Mouse (Mus musculus) midbrain, embryonic 11.5 days (tissue): ENCODE measurements at regions not wholly inside any gene's neighbourhood (a gene's known extent, or its start where the extent isn't known, plus 50 kb on each side); places are given as distances from the start of the nearest gene placed in this dataset.

ENCODE experiments used
- ATAC-seq: fragments of 200-750 bp; cut with Nextera tagmentation; 2 replicates; pipeline ENCODE4 v1.8.0; 2017; ENCODE audit warnings: moderate TSS enrichment, moderate library complexity; ENCODE audit not compliant: low FRiP score
- DNase-seq: peaks from one replicate; pipeline ENCODE4 v3.0.0; 2015; ENCODE audit warnings: low spot score; ENCODE audit errors: missing footprints
- H3K27ac ChIP-seq: fragments of 300-500 bp; sonication (generic); 2 replicates; pipeline ENCODE4 v1.5.1; 2014; ENCODE audit warnings: low read depth, low read length
- H3K27me3 ChIP-seq: fragments of 300-500 bp; sonication (generic); 2 replicates; pipeline ENCODE4 v1.6.1; 2014; ENCODE audit warnings: mild to moderate bottlenecking, low read length, moderate library complexity, mixed read lengths; ENCODE audit not compliant: control insufficient read depth, insufficient read depth
- H3K36me3 ChIP-seq: fragments of 300-500 bp; sonication (generic); 2 replicates; pipeline ENCODE4 v1.6.1; 2014; ENCODE audit warnings: mild to moderate bottlenecking, low read length, moderate library complexity, mixed read lengths; ENCODE audit not compliant: control insufficient read depth, insufficient read depth
- H3K4me1 ChIP-seq: fragments of 300-500 bp; sonication (generic); 2 replicates; pipeline ENCODE4 v1.6.1; 2014; ENCODE audit warnings: low read length; ENCODE audit not compliant: control insufficient read depth, insufficient read depth
- H3K4me2 ChIP-seq: fragments of 300-500 bp; sonication (generic); 2 replicates; pipeline ENCODE4 v1.6.1; 2014; ENCODE audit warnings: mild to moderate bottlenecking, moderate library complexity
- H3K4me3 ChIP-seq: fragments of 300-500 bp; sonication (generic); 2 replicates; pipeline ENCODE4 v1.5.1; 2014; ENCODE audit warnings: low read depth, low read length
- H3K9ac ChIP-seq: fragments of 300-500 bp; sonication (generic); 2 replicates; pipeline ENCODE4 v1.6.1; 2014; ENCODE audit warnings: low read length
- H3K9me3 ChIP-seq: fragments of 300-500 bp; sonication (generic); 2 replicates; pipeline ENCODE4 v1.6.1; 2016; ENCODE audit warnings: low read length; ENCODE audit not compliant: control insufficient read depth
- WGBS: fragments of 180-500 bp; shearing (Covaris S2); extraction: QIAGEN DNeasy Blood & Tissue Kit; methylation state at CpG from one replicate; pipeline ENCODE4 v1.1.7; 2014; 5-methylcytosine and 5-hydroxymethylcytosine counted together

DNA sequence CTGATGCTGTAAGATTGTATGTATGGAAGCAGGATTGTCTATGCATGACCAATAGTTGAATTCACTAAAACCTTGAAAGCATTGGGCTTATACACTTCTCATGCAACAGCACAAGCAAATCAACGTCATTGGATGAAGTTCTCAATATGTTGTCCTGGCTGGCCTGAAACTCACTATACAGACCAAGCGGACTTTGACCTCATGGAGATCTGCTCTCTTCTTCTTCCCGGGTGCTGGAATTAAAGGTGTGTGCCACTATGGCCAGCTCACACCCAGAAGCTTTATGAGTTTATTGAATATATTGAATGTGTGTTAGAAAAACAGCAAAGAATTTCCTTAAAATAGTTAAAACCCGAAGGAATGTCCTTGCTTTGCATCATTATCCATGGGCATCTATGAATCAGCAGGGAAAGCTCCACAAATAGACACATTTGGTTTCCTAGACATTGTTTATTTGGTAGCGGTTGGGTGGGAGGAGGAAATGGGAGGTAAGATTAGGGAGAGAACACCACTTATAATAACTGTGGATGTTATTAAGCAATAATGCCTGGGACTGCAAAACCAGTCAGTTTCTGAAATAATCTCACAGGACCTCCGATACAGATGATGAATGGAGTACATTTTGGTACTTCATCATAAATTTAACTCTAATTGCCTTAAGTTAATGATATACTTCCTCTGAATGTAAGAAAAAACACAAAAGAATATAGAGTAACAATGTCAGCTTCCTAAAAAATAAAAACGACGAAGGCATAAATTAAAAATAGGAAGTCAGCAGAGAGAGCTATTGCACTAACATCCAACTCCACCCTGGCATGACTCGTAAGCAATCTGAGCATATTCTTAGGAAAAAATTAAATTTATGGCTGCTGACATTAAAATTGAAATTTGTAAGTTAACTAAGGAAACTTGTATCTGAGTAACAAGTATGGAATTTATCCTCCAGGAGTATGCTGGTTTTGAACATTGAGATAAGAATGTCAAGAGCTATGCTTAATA, 84.5 kb upstream of the Bmp2 start:
- no peaks in the 10 kb centered on the region for H3K9me3 ChIP-seq
- DNase-seq (no peak), ATAC-seq (no peak)
- no peak overlapping the region for H3K9ac ChIP-seq
- H3K4me2 ChIP-seq: no peak overlapping the region
- no peak overlapping the region for H3K27ac ChIP-seq
- no peaks in the 10 kb centered on the region for H3K4me1 ChIP-seq
- no peaks in the 10 kb centered on the region for H3K27me3 ChIP-seq
- H3K36me3 ChIP-seq: no peaks in the 10 kb centered on the region
- 92% methylated on average over 9 of the region's 9 CpGs for WGBS
- no peak overlapping the region for H3K4me3 ChIP-seq

GRCm38 (mm10) chr2:133472966-133473744, 78.8 kb upstream of the Bmp2 start:
- H3K27me3 ChIP-seq: no peaks in the 10 kb centered on the region
- no peak overlapping the region for H3K9ac ChIP-seq
- no peaks in the 10 kb centered on the region for H3K4me1 ChIP-seq
- no peaks in the 10 kb centered on the region for H3K9me3 ChIP-seq
- H3K36me3 ChIP-seq: no peaks in the 10 kb centered on the region
- no peak overlapping the region for H3K27ac ChIP-seq
- H3K4me3 ChIP-seq: no peak overlapping the region
- H3K4me2 ChIP-seq: no peak overlapping the region
- 64% methylated on average over 5 of the region's 5 CpGs for WGBS
- DNase-seq (no peak), ATAC-seq (no peak)

GRCm38 (mm10) chr2:133474174-133474573, 77.8 kb upstream of the Bmp2 start:
- WGBS: 79% methylated on average over 1 of the region's 1 CpGs
- Histone ChIP-seq H3K4me2 (no peak overlapping the region), H3K36me3 (no peaks in the 10 kb centered on the region), H3K9me3 (no peaks in the 10 kb centered on the region), H3K4me1 (no peaks in the 10 kb centered on the region), H3K27ac (no peak overlapping the region), H3K9ac (no peak overlapping the region), H3K4me3 (no peak overlapping the region), H3K27me3 (no peaks in the 10 kb centered on the region)
- DNase-seq (no peak), ATAC-seq (no peak)

DNA sequence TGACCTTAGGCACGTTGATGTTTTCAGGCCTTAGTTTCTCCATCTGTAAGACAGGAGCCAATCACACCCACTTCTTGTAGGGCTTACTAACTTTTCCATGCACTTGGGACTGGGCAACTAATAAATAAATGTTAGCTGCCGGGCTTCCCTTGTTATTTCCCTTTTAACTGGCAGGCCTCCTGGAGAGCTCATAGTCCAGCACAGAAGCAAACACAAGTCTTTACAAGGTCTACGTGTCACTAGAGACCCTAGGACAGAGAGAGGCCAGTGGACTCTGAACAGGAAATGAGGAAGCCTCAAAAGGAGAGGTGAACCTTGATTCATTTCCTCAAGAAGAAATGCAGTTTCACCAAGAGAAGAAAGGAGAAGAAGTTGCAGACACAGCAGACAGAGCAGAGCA, 71.1 kb upstream of the Bmp2 start:
- Histone ChIP-seq H3K4me2 (no peak overlapping the region), H3K27ac (no peak overlapping the region), H3K27me3 (no peaks in the 10 kb centered on the region), H3K9ac (no peak overlapping the region), H3K4me3 (no peak overlapping the region), H3K4me1 (no peaks in the 10 kb centered on the region), H3K36me3 (no peaks in the 10 kb centered on the region), H3K9me3 (no peaks in the 10 kb centered on the region)
- WGBS: 74% methylated on average over 3 of the region's 3 CpGs
- no peak for DNase-seq
- ATAC-seq: no peak

DNA sequence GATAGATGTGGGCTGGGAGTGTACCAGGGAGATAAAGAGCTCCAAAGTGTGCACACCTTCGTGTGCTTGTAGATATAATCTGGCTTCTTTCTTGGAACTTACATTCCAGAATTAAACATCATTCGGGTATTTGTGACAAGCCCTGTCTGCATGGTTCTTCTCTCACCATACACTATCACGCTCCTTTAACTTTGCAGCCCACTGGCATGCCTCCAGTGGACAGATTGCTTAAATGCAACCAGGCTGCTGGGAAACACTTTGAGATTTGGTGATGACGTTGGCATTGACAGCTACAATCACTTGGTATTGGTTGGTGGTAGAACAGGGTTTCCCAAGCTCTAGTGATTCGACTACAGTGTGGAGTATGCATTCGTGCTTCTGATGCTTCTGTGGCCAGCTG, 70.7 kb upstream of the Bmp2 start:
- 84% methylated on average over 6 of the region's 6 CpGs for WGBS
- H3K9me3 ChIP-seq: no peaks in the 10 kb centered on the region
- no peaks in the 10 kb centered on the region for H3K36me3 ChIP-seq
- no peak overlapping the region for H3K4me2 ChIP-seq
- no peak overlapping the region for H3K4me3 ChIP-seq
- no peaks in the 10 kb centered on the region for H3K27me3 ChIP-seq
- DNase-seq (no peak), ATAC-seq (no peak)
- no peak overlapping the region for H3K9ac ChIP-seq
- H3K27ac ChIP-seq: no peak overlapping the region
- H3K4me1 ChIP-seq: no peaks in the 10 kb centered on the region

DNA sequence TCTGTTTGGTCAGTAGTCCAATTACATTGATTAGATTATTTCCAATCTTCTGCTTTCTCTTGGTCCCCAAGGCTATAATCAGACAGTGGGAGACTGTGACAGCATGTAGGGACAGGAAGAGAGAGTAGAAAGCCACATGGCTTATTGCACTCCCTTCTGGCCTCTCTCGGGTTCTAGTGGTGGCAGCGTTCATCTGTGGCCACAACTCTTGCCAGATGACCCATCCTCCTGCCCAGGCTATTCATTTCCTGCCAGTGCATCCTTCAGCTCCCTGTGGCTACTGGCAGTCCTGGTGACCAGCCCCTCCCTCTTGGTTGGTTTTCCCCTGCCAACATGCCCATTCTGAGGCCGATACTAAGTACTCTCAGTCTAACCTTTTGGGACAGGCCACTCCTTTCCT, 70.2 kb upstream of the Bmp2 start:
- Histone ChIP-seq H3K36me3 (no peaks in the 10 kb centered on the region), H3K4me3 (no peak overlapping the region), H3K4me2 (no peak overlapping the region), H3K9me3 (no peaks in the 10 kb centered on the region), H3K27ac (no peak overlapping the region), H3K27me3 (no peaks in the 10 kb centered on the region), H3K4me1 (no peaks in the 10 kb centered on the region), H3K9ac (no peak overlapping the region)
- ATAC-seq: no peak
- no peak for DNase-seq
- WGBS: 83% methylated on average over 3 of the region's 3 CpGs

DNA sequence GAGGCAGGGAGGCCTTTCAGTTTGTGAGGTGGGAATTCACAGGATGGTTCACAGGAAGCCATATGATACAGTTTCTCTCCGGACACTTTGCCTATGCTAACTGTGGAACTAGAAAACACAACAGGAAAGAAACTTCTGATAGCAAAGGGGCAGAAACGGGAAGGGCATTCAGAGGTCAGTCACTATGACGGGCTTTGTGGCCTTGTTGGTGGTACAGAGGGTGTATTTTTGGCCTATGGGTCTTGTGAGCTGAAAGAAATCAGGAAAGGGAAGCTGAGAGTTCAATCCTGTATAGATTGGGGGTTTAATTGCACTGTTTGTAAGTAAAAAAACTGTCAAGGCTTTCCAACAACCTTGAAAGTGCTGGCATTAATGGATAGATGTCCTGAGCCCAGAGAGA, 56.5 kb upstream of the Bmp2 start:
- Histone ChIP-seq H3K27me3 (no peaks in the 10 kb centered on the region), H3K27ac (no peak overlapping the region), H3K9ac (no peak overlapping the region), H3K4me1 (no peaks in the 10 kb centered on the region), H3K4me3 (no peak overlapping the region), H3K9me3 (no peaks in the 10 kb centered on the region), H3K4me2 (no peak overlapping the region), H3K36me3 (no peaks in the 10 kb centered on the region)
- 88% methylated on average over 3 of the region's 3 CpGs for WGBS
- ATAC-seq (no peak), DNase-seq (no peak)

DNA sequence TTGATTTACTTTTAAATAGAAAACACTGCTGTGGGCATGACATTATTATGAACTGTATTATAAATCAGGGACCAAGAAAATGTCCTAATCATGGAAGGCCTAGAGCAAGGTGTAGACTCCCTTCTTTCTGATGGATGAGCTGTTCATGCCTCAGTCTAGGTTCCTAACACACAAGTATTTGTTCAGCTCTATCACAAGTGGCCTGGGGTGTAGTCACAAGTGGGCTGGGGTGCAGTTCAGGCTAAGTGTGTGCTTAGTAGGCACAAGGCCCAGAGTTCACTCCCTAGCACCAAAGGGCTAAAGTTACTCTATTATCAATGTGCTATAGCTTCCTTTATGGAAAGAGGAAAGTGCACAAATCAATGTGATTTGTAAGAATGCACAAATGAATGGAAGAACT, 55.6 kb upstream of the Bmp2 start:
- Histone ChIP-seq H3K27ac (no peak overlapping the region), H3K36me3 (no peaks in the 10 kb centered on the region), H3K4me1 (no peaks in the 10 kb centered on the region), H3K9ac (no peak overlapping the region), H3K4me3 (no peak overlapping the region), H3K4me2 (no peak overlapping the region), H3K9me3 (no peaks in the 10 kb centered on the region), H3K27me3 (no peaks in the 10 kb centered on the region)
- no peak for DNase-seq
- ATAC-seq: no peak

DNA sequence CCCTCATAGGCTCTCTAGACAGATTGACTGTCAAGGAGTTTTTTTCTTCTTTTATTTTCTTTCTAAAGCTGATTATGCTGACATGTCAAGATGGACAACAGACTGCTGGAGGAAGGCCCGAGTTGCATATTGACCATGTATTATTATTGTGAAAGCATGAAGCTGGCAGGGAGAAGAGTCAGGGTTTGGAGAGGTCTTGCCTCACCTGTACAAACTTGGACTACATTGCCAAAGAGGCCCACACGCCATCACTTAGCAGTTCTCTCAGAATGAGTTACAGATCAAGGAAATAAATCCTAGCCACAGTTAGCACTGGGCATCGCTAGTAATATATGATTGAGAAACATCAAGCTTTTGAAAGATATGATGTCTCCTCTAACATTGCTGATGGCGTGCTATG, 54.9 kb upstream of the Bmp2 start:
- ATAC-seq: no peak
- 86% methylated on average over 4 of the region's 4 CpGs for WGBS

More for the DNA sequence above, 54.9 kb upstream of the Bmp2 start:
- no peaks in the 10 kb centered on the region for H3K9me3 ChIP-seq
- DNase-seq: no peak
- H3K27me3 ChIP-seq: no peaks in the 10 kb centered on the region
- H3K36me3 ChIP-seq: no peaks in the 10 kb centered on the region
- no peaks in the 10 kb centered on the region for H3K4me1 ChIP-seq
- H3K27ac ChIP-seq: no peak overlapping the region
- no peak overlapping the region for H3K4me3 ChIP-seq
- H3K9ac ChIP-seq: no peak overlapping the region
- H3K4me2 ChIP-seq: no peak overlapping the region
